Mouse (Mus musculus): ENCODE results near the gene Dpep1.

Gene Dpep1

DNA sequence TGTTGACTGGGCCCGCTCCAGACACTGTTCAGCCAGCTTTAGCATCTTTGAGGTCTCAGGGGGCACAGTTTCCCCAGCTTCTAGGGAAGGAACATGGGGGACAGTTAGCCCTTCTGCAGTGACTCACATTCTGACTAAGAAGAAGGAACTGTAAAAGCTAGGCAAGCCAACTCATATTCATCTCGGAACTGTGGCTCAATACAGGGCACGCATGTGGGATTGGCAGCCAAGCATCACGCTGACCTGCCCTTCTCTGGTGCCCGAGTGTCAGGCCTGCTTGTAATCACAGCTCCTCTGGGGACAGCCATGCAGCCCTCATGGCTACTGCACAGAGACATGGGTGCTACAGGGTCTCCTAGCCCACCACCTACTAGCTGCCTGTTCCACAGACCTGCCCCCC is 64.9 kb downstream of the Dpep1 start:
- DNase-seq = no peak

All from lung, postnatal 14 days (tissue).